Comparison of ENCODE assay signal across 9 mouse cellular contexts in genomic region chr1:187031796-187032195, GRCm38 (mm10).
DNase-seq lines count a peak whose midpoint lies in the region; ATAC-seq and TF ChIP-seq lines count a peak whose summit lies in the region.
"Had no signal": no experiment of that assay in that cellular context is flagged by ENCODE, and none has a peak within 500 bp of the region (broad histone marks: within the 10 kb centered on the region; RNA-seq: fewer than 3 reads in every experiment).

No protein-coding gene starts in this region.

- TF ChIP-seq RAD21 in MEL (IDR thresholded peaks at IDR 0.05; ENCODE audit: low read depth, low read length): peak; percentile 78

- DNase-seq in liver, adult 2 months (ENCODE audit: extremely low read depth, low read depth, low spot score): peak; percentile 64
- peak; percentile 75 for DNase-seq in MEL (ENCODE audit: low read depth, low spot score)
- peak; percentile 76 for DNase-seq in brain, embryonic 14.5 days (ENCODE audit: low read depth)
- DNase-seq in heart, adult 8-10 months (ENCODE audit: low spot score): peak; percentile 22
- peak; percentile 27 to 37 for DNase-seq in layer of hippocampus, postnatal 10 days (ENCODE audit: low spot score in 2 of 2)

- no peaks in the 10 kb centered on the region; the same call in 1 of the 2 replicates for H3K4me1 ChIP-seq in liver, adult 2 months (ENCODE audit: control insufficient read depth, insufficient read depth, low read length)
- H3K4me1 ChIP-seq in liver, embryonic 12.5 days: no peaks in the 10 kb centered on the region
- peaks cover 0 to 3% of the 10 kb centered on the region in 2 experiments; a peak in 2 of 4 replicates for H3K4me1 ChIP-seq in MEL (ENCODE audit: control insufficient read depth in 1 of 2, insufficient read depth in 2 of 2, low read length in 2 of 2)
- H3K4me1 ChIP-seq: heart, embryonic 15.5 days had no signal

- WGBS in liver, adult 2 months: 35% methylated on average over 6 of the region's 6 CpGs
- WGBS in liver, embryonic 12.5 days (ENCODE audit: insufficient replicate concordance): 28% methylated on average over 6 of the region's 6 CpGs

- no peaks in the 10 kb centered on the region for H3K36me3 ChIP-seq in liver, adult 2 months (ENCODE audit: control insufficient read depth, insufficient read depth, low read length)
- H3K36me3 ChIP-seq in liver, embryonic 12.5 days: no peaks in the 10 kb centered on the region
- no peaks in the 10 kb centered on the region for H3K36me3 ChIP-seq in MEL (ENCODE audit: control insufficient read depth in 1 of 2, insufficient read depth in 2 of 2, low read length in 2 of 2)
- H3K36me3 ChIP-seq in myocyte (ENCODE audit: control insufficient read depth, insufficient read depth): no peaks in the 10 kb centered on the region
- H3K36me3 ChIP-seq: heart, embryonic 15.5 days had no signal

- TF ChIP-seq POLR2A in liver, adult 2 months (IDR thresholded peaks at IDR 0.05; ENCODE audit: extremely low read depth, insufficient read depth, low read length): no peak
- TF ChIP-seq POLR2A in MEL (IDR thresholded peaks at IDR 0.05; ENCODE audit: control insufficient read depth in 1 of 2, insufficient read depth in 1 of 2, low read depth in 1 of 2, low read length in 2 of 2, poor library complexity in 1 of 2): no peak
- TF ChIP-seq POLR2A in brain, embryonic 14.5 days (IDR thresholded peaks at IDR 0.05; ENCODE audit: borderline replicate concordance, extremely low read depth, insufficient read depth, insufficient read length, poor library complexity, severe bottlenecking): no peak
- TF ChIP-seq POLR2A in myocyte (IDR thresholded peaks at IDR 0.05; ENCODE audit: insufficient read length, low read depth): no peak

- H3K4me2 ChIP-seq in liver, embryonic 12.5 days: no peak overlapping the region
- peak overlapping the region; percentile 9 for H3K4me2 ChIP-seq in myocyte (ENCODE audit: low read depth)
- H3K4me2 ChIP-seq: heart, embryonic 15.5 days had no signal

- H3K4me3 ChIP-seq in liver, adult 2 months (ENCODE audit: insufficient read depth, low read depth, low read length): no peak overlapping the region
- H3K4me3 ChIP-seq in liver, embryonic 12.5 days: no peak overlapping the region
- H3K4me3 ChIP-seq in MEL (ENCODE audit: control insufficient read depth in 1 of 2, insufficient read depth in 1 of 2, low read depth in 2 of 2, low read length in 2 of 2) (peak overlapping the region; percentile 24 to 38; a peak in 2 of 4 replicates), myocyte (no peak overlapping the region)
- H3K4me3 ChIP-seq: heart, embryonic 15.5 days had no signal

- H3K27ac ChIP-seq in liver, adult 2 months (replicated peaks; ENCODE audit: insufficient read depth, low read depth, low read length): no peak overlapping the region
- H3K27ac ChIP-seq in liver, embryonic 12.5 days: no peak overlapping the region
- H3K27ac ChIP-seq in MEL (ENCODE audit: control insufficient read depth, low read depth, low read length): no peak overlapping the region
- H3K27ac ChIP-seq: heart, embryonic 15.5 days had no signal

- no peaks in the 10 kb centered on the region for H3K79me2 ChIP-seq in liver, adult 2 months (ENCODE audit: control insufficient read depth, insufficient read depth, low read length)
- H3K79me2 ChIP-seq in MEL (ENCODE audit: control insufficient read depth, insufficient read depth, low read length, poor library complexity): no peaks in the 10 kb centered on the region
- H3K79me2 ChIP-seq in myocyte (ENCODE audit: control insufficient read depth, insufficient read depth): no peaks in the 10 kb centered on the region

- H3ac ChIP-seq in myocyte (ENCODE audit: control insufficient read depth, insufficient read length): no peak overlapping the region

- no peak for TF ChIP-seq EP300 in MEL (IDR thresholded peaks at IDR 0.05; ENCODE audit: low read depth in 1 of 2, low read length in 2 of 2)

- TF ChIP-seq CTCF in liver, adult 2 months (IDR thresholded peaks at IDR 0.05; ENCODE audit: low read depth, low read length): peak; percentile 83
- peak; percentile 68 to 79 (median 79) for TF ChIP-seq CTCF in MEL (IDR thresholded peaks at IDR 0.05 in 2 of 3, conservative IDR thresholded peaks at IDR 0.05 in 1 of 3; ENCODE audit: control insufficient read depth in 1 of 3, insufficient read depth in 1 of 3, low read depth in 2 of 3, low read length in 3 of 3, poor library complexity in 1 of 3, severe bottlenecking in 1 of 3)
- peak; percentile 68 for TF ChIP-seq CTCF in brain, embryonic 14.5 days (IDR thresholded peaks at IDR 0.05; ENCODE audit: borderline replicate concordance, extremely low read depth, insufficient read depth, insufficient read length)

- no peaks in the 10 kb centered on the region for H3K9me3 ChIP-seq in liver, embryonic 12.5 days (replicated peaks)
- no peaks in the 10 kb centered on the region for H3K9me3 ChIP-seq in MEL (replicated peaks; ENCODE audit: insufficient read depth, low read length)
- H3K9me3 ChIP-seq: heart, embryonic 15.5 days had no signal

- H3K27me3 ChIP-seq in liver, adult 2 months (ENCODE audit: control insufficient read depth, insufficient read depth, low read length): no peaks in the 10 kb centered on the region
- H3K27me3 ChIP-seq in liver, embryonic 12.5 days (replicated peaks): no peaks in the 10 kb centered on the region
- H3K27me3 ChIP-seq in MEL (ENCODE audit: control insufficient read depth in 1 of 2, insufficient read depth in 2 of 2, low read length in 2 of 2) (no peaks in the 10 kb centered on the region), myocyte (ENCODE audit: control insufficient read depth, insufficient read depth, insufficient read length) (no peaks in the 10 kb centered on the region)
- H3K27me3 ChIP-seq: heart, embryonic 15.5 days had no signal

- no peak for ATAC-seq in liver, embryonic 12.5 days
- ATAC-seq in erythroblast, adult 5-6 weeks (replicated peaks; ENCODE audit: low FRiP score, poor library complexity, severe bottlenecking): no peak

- H3K9ac ChIP-seq in liver, adult 2 months (ENCODE audit: low read depth, low read length): no peak overlapping the region
- no peak overlapping the region for H3K9ac ChIP-seq in liver, embryonic 12.5 days
- H3K9ac ChIP-seq in MEL (ENCODE audit: control insufficient read depth, low read depth, low read length, poor library complexity, severe bottlenecking): peak overlapping the region; percentile 22; the same call in 1 of the 2 replicates
- H3K9ac ChIP-seq: heart, embryonic 15.5 days had no signal

TF ChIP-seq in MEL, 35 proteins besides CTCF, POLR2A, EP300 and RAD21:
- no peak for TF ChIP-seq POLR2AphosphoS5 (IDR thresholded peaks at IDR 0.05; ENCODE audit: borderline replicate concordance, low read depth, low read length)
- TF ChIP-seq ZMIZ1 (IDR thresholded peaks at IDR 0.05; ENCODE audit: low read depth, low read length): no peak
- no peak for TF ChIP-seq NELFE (IDR thresholded peaks at IDR 0.05; ENCODE audit: low read depth, low read length)
- TF ChIP-seq MAX (IDR thresholded peaks at IDR 0.05; ENCODE audit: low read length): no peak
- TF ChIP-seq ELF1 (IDR thresholded peaks at IDR 0.05; ENCODE audit: low read depth, low read length): peak; percentile 46; the same call in 1 of the 2 replicates
- no peak for TF ChIP-seq RCOR1 (IDR thresholded peaks at IDR 0.05; ENCODE audit: low read depth, low read length)
- TF ChIP-seq MAZ (IDR thresholded peaks at IDR 0.05; ENCODE audit: low read depth, low read length): no peak
- no peak for TF ChIP-seq ZKSCAN1 (IDR thresholded peaks at IDR 0.05; ENCODE audit: low read depth, low read length)
- peak; percentile 59 for TF ChIP-seq ZC3H11A (IDR thresholded peaks at IDR 0.05; ENCODE audit: low read depth, low read length)
- no peak for TF ChIP-seq GABPA (IDR thresholded peaks at IDR 0.05; ENCODE audit: low read depth, low read length)
- TF ChIP-seq JUND (IDR thresholded peaks at IDR 0.05; ENCODE audit: low read depth, low read length): no peak
- TF ChIP-seq SMC3 (IDR thresholded peaks at IDR 0.05; ENCODE audit: low read depth, low read length): peak; percentile 75
- TF ChIP-seq MYC (IDR thresholded peaks at IDR 0.05; ENCODE audit: low read depth, low read length): no peak

TF ChIP-seq in myocyte, 11 proteins besides CTCF, POLR2A, EP300 and RAD21:
- TF ChIP-seq SRF (IDR thresholded peaks at IDR 0.05; ENCODE audit: control insufficient read depth, insufficient read length, low read depth) (no peak), USF1 (IDR thresholded peaks at IDR 0.05; ENCODE audit: low read depth) (no peak), E2F4 (IDR thresholded peaks at IDR 0.05; ENCODE audit: insufficient read depth) (no peak), MAX (IDR thresholded peaks at IDR 0.05; ENCODE audit: low read depth) (no peak), POLR2AphosphoS2 (IDR thresholded peaks at IDR 0.05; ENCODE audit: insufficient read length, low read depth) (no peak), TCF12 (IDR thresholded peaks at IDR 0.05; ENCODE audit: insufficient read depth, poor library complexity, severe bottlenecking) (no peak), CEBPB (IDR thresholded peaks at IDR 0.05; ENCODE audit: insufficient read depth, poor library complexity, severe bottlenecking) (no peak)

Comparison
In these comparisons a context has a peak if more than half of its experiments do, and no peak if none do; other contexts are left out.
1. DNase-seq: peak in every context shown above with its lines; median percentile 76 in brain, embryonic 14.5 days; 75 in MEL; 64 in liver, adult 2 months; 32 in layer of hippocampus, postnatal 10 days; 22 in heart, adult 8-10 months.
2. H3K4me3 ChIP-seq: peak in MEL (2 of 2); none in liver, adult 2 months (single experiment), liver, embryonic 12.5 days (single experiment) and myocyte (single experiment).
3. Peak in every context shown above with its lines, with median percentiles within 50 percentile points of each other: CTCF ChIP-seq.